Comparison of ENCODE assay signal across 8 mouse cellular contexts in the genomic region with DNA sequence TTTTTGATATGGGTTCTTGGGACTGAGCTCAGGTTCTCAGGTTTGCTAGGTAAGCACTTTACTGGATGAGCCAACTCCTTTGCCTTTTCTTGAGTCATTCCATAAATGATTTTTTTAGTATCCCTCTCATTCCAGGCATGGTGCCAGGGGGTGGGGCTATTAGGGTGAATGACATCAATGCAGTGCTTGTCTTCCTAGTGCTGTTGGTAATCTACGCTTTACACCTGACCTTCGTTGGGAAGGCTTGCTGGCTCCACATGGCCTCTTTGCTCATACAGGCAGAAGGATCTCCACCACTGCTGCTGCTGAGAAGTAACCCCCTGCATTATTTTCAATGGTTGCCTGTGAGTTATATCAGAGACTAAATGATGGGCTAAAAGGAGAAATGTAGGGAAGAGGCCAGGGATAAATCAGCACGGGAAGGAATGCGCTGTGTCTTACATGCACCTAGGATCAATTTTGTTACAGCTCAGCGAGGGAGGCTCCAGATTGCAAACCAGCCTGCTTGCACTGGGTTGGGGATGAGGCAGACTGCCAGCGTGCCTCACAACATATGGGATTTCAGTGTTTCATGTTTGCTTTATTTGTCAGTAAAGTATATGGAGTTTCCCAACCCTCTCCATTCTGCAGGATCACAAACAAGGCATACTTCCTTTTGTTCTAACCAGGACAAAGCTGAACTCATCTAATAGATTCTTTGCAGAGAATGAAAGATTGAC.
A peak's percentile ranks its signal among the peaks of the same experiment; 100 is the strongest.
DNase-seq lines count a peak whose midpoint lies in the region; ATAC-seq and TF ChIP-seq lines count a peak whose summit lies in the region.
"Had no signal": no experiment of that assay in that cellular context is flagged by ENCODE, and none has a peak within 500 bp of the region (broad histone marks: within the 10 kb centered on the region; RNA-seq: fewer than 3 reads in every experiment).

No protein-coding gene starts in this region.

- no peaks in the 10 kb centered on the region for H3K27me3 ChIP-seq in midbrain, postnatal 0 days (ENCODE audit: insufficient read depth, low read length)
- H3K27me3 ChIP-seq in midbrain, embryonic 11.5 days (ENCODE audit: control insufficient read depth, insufficient read depth, low read length): no peaks in the 10 kb centered on the region
- H3K27me3 ChIP-seq: liver, embryonic 15.5 days had no signal

- no peak overlapping the region for H3K9ac ChIP-seq in midbrain, postnatal 0 days (replicated peaks; ENCODE audit: low read length, poor library complexity, severe bottlenecking)
- H3K9ac ChIP-seq in midbrain, embryonic 11.5 days (ENCODE audit: low read length): no peak overlapping the region
- H3K9ac ChIP-seq: liver, embryonic 15.5 days had no signal

- no peaks in the 10 kb centered on the region for H3K36me3 ChIP-seq in midbrain, postnatal 0 days (ENCODE audit: insufficient read depth, low read length)
- H3K36me3 ChIP-seq in midbrain, embryonic 11.5 days (ENCODE audit: control insufficient read depth, insufficient read depth, low read length): no peaks in the 10 kb centered on the region
- H3K36me3 ChIP-seq: liver, embryonic 15.5 days had no signal

- H3K27ac ChIP-seq in midbrain, postnatal 0 days (ENCODE audit: low read depth, low read length): no peak overlapping the region
- no peak overlapping the region for H3K27ac ChIP-seq in midbrain, embryonic 11.5 days (ENCODE audit: low read depth, low read length)
- H3K27ac ChIP-seq: liver, embryonic 15.5 days had no signal

- 78% methylated on average over 6 of the region's 6 CpGs for WGBS in midbrain, postnatal 0 days
- 88% methylated on average over 6 of the region's 6 CpGs for WGBS in midbrain, embryonic 11.5 days

- H3K9me3 ChIP-seq in midbrain, postnatal 0 days (ENCODE audit: low read length): no peaks in the 10 kb centered on the region
- no peaks in the 10 kb centered on the region for H3K9me3 ChIP-seq in midbrain, embryonic 11.5 days (ENCODE audit: control insufficient read depth, low read length)
- H3K9me3 ChIP-seq: liver, embryonic 15.5 days had no signal

- peak; percentile 40 for DNase-seq in midbrain, postnatal 0 days (ENCODE audit: low spot score)
- no peak for DNase-seq in midbrain, embryonic 11.5 days (ENCODE audit: low spot score, missing footprints)
- peak; percentile 55 to 67 for DNase-seq in left cerebral cortex, adult 18-20 months (ENCODE audit: low spot score in 2 of 2)
- DNase-seq in right cerebral cortex, postnatal 36 days (ENCODE audit: low spot score in 2 of 2): peak; percentile 55 to 67
- DNase-seq in thymus, postnatal 36 days: no peak

- no peak for TF ChIP-seq CTCF in midbrain, postnatal 0 days (IDR thresholded peaks at IDR 0.05)

- ATAC-seq in midbrain, postnatal 0 days (ENCODE audit: low FRiP score): no peak
- ATAC-seq in midbrain, embryonic 11.5 days (ENCODE audit: low FRiP score): no peak
- peak; percentile 95 for ATAC-seq in frontal cortex, adult (ENCODE audit: low TSS enrichment)
- ATAC-seq in megakaryocyte, adult 5-6 weeks (ENCODE audit: poor library complexity, severe bottlenecking): no peak

- H3K4me3 ChIP-seq in midbrain, postnatal 0 days (ENCODE audit: low read depth, low read length): no peak overlapping the region
- H3K4me3 ChIP-seq in midbrain, embryonic 11.5 days (ENCODE audit: low read depth, low read length): no peak overlapping the region
- H3K4me3 ChIP-seq: liver, embryonic 15.5 days had no signal

- no peak overlapping the region for H3K4me2 ChIP-seq in midbrain, postnatal 0 days (ENCODE audit: low read depth, low read length, poor library complexity, severe bottlenecking)
- no peak overlapping the region for H3K4me2 ChIP-seq in midbrain, embryonic 11.5 days
- H3K4me2 ChIP-seq: liver, embryonic 15.5 days had no signal

- H3K4me1 ChIP-seq in midbrain, postnatal 0 days (ENCODE audit: insufficient read depth, low read length): no peaks in the 10 kb centered on the region
- H3K4me1 ChIP-seq in midbrain, embryonic 11.5 days (ENCODE audit: control insufficient read depth, insufficient read depth, low read length): no peaks in the 10 kb centered on the region
- H3K4me1 ChIP-seq: liver, embryonic 15.5 days had no signal

Comparison
In these comparisons a context has a peak if more than half of its experiments do, and no peak if none do; other contexts are left out.
1. DNase-seq: peak in midbrain, postnatal 0 days (single experiment), left cerebral cortex, adult 18-20 months (2 of 2) and right cerebral cortex, postnatal 36 days (2 of 2); none in midbrain, embryonic 11.5 days (single experiment) and thymus, postnatal 36 days (0 of 2).